Mouse (Mus musculus): ENCODE data around the gene Syna. TPM values are rescaled to one million over a fixed set of nuclear protein-coding genes. Genes with fewer than 3 reads are reported as not detected.

Gene Syna
- polyA plus RNA-seq, 1 experiment: 0.69 TPM

DNA sequence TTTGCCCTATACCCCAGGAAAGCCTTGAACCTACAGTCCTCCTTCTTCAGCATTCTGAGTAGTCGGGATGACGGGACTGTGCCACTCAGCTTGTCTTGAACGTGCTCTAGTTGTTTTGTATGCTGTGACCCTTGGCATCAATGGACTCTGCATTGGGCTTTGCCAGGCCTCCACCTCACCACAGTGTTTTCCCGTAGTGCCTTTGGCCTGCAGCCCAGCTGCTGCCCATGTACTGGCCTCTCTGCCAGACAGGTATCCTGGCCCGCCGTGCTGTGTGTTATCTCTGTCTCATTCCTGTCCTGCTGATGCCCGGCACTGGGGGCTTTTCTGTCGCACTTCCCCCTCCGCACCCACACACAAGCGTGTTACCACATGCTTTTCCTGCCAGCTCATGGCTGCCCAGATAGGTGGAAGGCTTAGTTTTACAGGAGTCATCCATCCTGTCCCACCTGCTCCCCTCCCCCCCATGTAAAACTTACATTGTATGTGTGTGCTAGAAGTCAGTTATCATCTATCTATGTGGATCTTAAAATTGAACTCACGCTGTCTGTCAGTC lies 32.1 kb upstream of the Syna start:
- H3K27ac ChIP-seq (ENCODE audit: insufficient read depth, low read length): no peak overlapping the region
- H3K36me3 ChIP-seq (ENCODE audit: control insufficient read depth, insufficient read depth, low read length, poor library complexity, severe bottlenecking): peaks cover 26% of the 10 kb centered on the region
- no peaks in the 10 kb centered on the region for H3K27me3 ChIP-seq (ENCODE audit: control insufficient read depth, insufficient read depth, low read length, poor library complexity, severe bottlenecking)
- H3K4me1 ChIP-seq (ENCODE audit: control insufficient read depth, insufficient read depth, low read length): no peaks in the 10 kb centered on the region
- H3K9me3 ChIP-seq (replicated peaks; ENCODE audit: control insufficient read depth, insufficient read depth, low read length, poor library complexity, severe bottlenecking): no peaks in the 10 kb centered on the region
- no peak overlapping the region for H3K4me3 ChIP-seq (ENCODE audit: low read depth, low read length)
- TF ChIP-seq EP300 (IDR thresholded peaks at IDR 0.05; ENCODE audit: insufficient read depth, low read depth, low read length): no peak
- no peak for TF ChIP-seq CTCF (IDR thresholded peaks at IDR 0.05; ENCODE audit: low read depth, low read length)
- TF ChIP-seq POLR2A (IDR thresholded peaks at IDR 0.05; ENCODE audit: insufficient read depth, low read length): no peak
- H3K9ac ChIP-seq (ENCODE audit: low read depth, poor library complexity, severe bottlenecking): no peak overlapping the region

DNA sequence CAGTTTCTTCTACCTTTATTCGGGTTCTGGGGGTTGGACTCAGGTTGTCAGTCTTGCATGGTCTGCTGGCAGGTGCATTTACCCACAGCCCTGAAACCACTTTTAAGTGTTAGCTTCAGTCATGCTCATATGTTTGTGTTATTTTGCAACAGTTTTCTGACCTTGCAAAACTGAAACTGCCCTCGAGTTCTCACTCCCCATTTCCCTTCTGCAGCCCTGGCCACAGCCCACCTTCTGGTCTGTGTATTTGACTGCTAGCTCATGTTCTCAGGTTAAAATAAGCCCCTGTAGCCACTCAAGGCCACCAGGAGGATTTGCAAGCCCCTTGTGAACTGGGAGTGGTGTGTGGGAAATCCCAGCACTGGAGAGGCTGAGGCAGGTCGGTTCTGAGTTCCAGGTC lies 29.9 kb upstream of the Syna start:
- no peak for TF ChIP-seq CTCF (IDR thresholded peaks at IDR 0.05; ENCODE audit: low read depth, low read length)
- Histone ChIP-seq H3K27ac (ENCODE audit: insufficient read depth, low read length) (no peak overlapping the region), H3K27me3 (ENCODE audit: control insufficient read depth, insufficient read depth, low read length, poor library complexity, severe bottlenecking) (no peaks in the 10 kb centered on the region), H3K9ac (ENCODE audit: low read depth, poor library complexity, severe bottlenecking) (no peak overlapping the region), H3K9me3 (replicated peaks; ENCODE audit: control insufficient read depth, insufficient read depth, low read length, poor library complexity, severe bottlenecking) (no peaks in the 10 kb centered on the region), H3K4me1 (ENCODE audit: control insufficient read depth, insufficient read depth, low read length) (no peaks in the 10 kb centered on the region), H3K36me3 (ENCODE audit: control insufficient read depth, insufficient read depth, low read length, poor library complexity, severe bottlenecking) (peaks cover 18% of the 10 kb centered on the region), H3K4me3 (ENCODE audit: low read depth, low read length) (no peak overlapping the region)

DNA sequence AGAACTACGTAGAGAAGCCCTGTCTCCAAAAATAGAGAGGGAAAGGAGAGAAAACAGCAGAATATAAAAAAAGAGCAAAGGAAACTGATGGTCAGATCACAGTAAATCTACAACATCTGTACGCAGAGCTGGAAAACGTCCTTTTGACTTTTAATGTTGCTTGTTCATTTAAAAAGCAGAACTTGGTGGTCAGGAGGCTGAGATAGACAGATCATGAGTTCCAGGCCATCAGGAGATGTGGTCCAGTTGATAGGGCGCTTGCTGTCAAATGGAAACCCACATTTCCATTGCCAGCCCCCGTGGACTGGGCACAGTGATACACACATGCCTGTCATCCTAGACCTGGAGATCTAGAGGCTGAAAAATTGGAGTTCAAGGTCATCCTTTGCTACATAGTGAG lies 24.8 kb upstream of the Syna start:
- no peak overlapping the region for H3K9ac ChIP-seq (ENCODE audit: low read depth, poor library complexity, severe bottlenecking)
- H3K36me3 ChIP-seq (ENCODE audit: control insufficient read depth, insufficient read depth, low read length, poor library complexity, severe bottlenecking): peaks cover 2% of the 10 kb centered on the region; the same call in 1 of the 2 replicates
- no peaks in the 10 kb centered on the region for H3K4me1 ChIP-seq (ENCODE audit: control insufficient read depth, insufficient read depth, low read length)
- H3K27me3 ChIP-seq (ENCODE audit: control insufficient read depth, insufficient read depth, low read length, poor library complexity, severe bottlenecking): no peaks in the 10 kb centered on the region
- no peak overlapping the region for H3K4me3 ChIP-seq (ENCODE audit: low read depth, low read length)
- TF ChIP-seq POLR2A (IDR thresholded peaks at IDR 0.05; ENCODE audit: insufficient read depth, low read length) (no peak), EP300 (IDR thresholded peaks at IDR 0.05; ENCODE audit: insufficient read depth, low read depth, low read length) (no peak), CTCF (IDR thresholded peaks at IDR 0.05; ENCODE audit: low read depth, low read length) (no peak)
- no peak overlapping the region for H3K27ac ChIP-seq (ENCODE audit: insufficient read depth, low read length)
- H3K9me3 ChIP-seq (replicated peaks; ENCODE audit: control insufficient read depth, insufficient read depth, low read length, poor library complexity, severe bottlenecking): no peaks in the 10 kb centered on the region

DNA sequence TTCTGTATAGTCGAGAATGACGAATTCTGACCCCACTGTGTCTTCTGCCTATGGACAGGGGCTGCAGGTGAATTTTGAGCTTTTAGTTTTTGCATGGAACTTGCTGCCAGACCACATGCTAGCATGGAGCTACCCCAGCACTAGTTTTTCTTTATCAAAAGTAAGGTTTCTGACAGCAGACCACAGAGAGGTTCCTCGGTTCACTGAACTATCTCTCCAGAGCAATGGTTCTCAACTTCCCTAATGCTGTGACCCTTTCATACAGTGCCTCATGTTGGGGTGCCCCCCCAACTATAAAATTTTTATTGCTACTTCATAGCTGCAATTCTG lies 23.9 kb upstream of the Syna start:
- Histone ChIP-seq H3K4me3 (ENCODE audit: low read depth, low read length) (no peak overlapping the region), H3K9ac (ENCODE audit: low read depth, poor library complexity, severe bottlenecking) (peak overlapping the region; percentile 59), H3K9me3 (replicated peaks; ENCODE audit: control insufficient read depth, insufficient read depth, low read length, poor library complexity, severe bottlenecking) (no peaks in the 10 kb centered on the region), H3K27ac (ENCODE audit: insufficient read depth, low read length) (no peak overlapping the region), H3K36me3 (ENCODE audit: control insufficient read depth, insufficient read depth, low read length, poor library complexity, severe bottlenecking) (peaks cover 2% of the 10 kb centered on the region; the same call in 1 of the 2 replicates), H3K27me3 (ENCODE audit: control insufficient read depth, insufficient read depth, low read length, poor library complexity, severe bottlenecking) (no peaks in the 10 kb centered on the region), H3K4me1 (ENCODE audit: control insufficient read depth, insufficient read depth, low read length) (no peaks in the 10 kb centered on the region)
- TF ChIP-seq EP300 (IDR thresholded peaks at IDR 0.05; ENCODE audit: insufficient read depth, low read depth, low read length) (no peak), POLR2A (IDR thresholded peaks at IDR 0.05; ENCODE audit: insufficient read depth, low read length) (no peak), CTCF (IDR thresholded peaks at IDR 0.05; ENCODE audit: low read depth, low read length) (no peak)

DNA sequence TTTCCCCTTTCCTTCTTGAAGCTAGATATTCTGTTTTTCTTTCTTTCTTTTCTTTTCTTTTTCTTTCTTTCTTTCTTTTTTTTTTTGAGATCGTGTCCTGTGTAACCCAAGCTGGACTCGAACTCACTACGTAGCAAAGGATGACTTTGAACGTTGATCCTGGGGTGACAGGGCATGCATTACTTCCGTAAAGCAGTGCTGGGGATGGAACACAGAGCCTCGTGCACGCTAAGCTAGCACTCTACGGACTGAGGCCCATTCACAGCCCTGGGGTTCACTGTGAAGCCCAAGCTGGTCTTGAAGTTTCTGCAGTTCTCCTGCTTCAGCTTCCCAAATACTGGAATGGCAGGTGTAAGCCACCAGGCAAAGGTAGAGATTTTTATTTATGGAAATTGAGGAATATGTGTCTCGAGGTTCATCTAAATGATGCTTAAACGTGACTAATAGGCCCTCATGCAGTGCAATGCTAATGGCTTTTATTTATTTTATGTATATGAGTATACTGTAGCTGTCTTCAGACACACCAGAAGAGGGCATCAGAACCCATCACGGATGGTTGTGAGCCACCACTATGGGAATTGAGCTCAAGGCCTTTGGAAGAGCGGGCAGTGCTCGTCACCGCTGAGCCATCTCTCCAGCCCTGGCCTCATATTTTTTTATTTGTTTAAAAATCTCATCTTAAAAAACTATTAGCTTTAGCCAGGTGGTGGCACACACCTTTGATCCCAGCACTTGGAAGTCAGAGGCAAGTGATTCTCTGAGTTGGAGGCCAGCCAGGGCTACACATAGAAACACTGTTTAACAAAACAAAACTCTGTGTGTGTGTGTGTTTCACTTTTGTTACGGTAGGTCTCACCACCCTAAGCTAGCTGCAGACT lies 23.3 kb upstream of the Syna start:
- no peaks in the 10 kb centered on the region for H3K9me3 ChIP-seq (replicated peaks; ENCODE audit: control insufficient read depth, insufficient read depth, low read length, poor library complexity, severe bottlenecking)

DNA sequence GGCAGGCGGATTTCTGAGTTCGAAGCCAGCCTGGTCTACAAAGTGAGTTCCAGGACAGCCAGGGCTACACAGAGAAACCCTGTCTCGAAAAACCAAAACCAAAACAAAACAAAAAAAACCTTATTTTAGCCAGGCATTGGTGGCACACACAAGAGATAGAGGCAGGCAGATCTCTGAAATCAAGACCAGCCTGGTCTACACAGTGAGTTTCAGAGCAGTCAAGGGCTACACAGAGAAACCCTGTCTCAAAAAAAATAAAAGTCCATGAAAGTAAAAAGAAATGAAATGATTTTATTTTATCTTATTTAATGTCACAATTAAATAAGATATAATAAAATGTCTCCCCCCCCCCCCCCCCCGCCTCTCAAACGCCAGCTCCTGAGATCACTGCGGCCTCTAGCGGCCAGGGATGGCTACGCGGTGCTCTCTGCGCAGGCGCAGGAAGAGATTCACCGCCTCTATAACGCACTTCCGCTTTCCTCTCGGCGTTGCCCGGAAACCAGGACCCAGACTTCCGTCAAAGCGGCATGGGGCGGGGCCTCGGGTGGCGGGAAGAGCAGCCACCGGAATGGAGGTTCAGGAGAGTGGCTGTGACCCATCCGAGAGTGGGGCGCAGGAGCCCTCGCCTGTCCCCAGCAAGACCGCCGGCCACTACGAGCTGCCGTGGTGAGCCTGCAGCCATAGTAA lies 22.4 kb upstream of the Syna start:
- Histone ChIP-seq H3K27ac (ENCODE audit: insufficient read depth, low read length) (no peak overlapping the region), H3K27me3 (ENCODE audit: control insufficient read depth, insufficient read depth, low read length, poor library complexity, severe bottlenecking) (no peaks in the 10 kb centered on the region), H3K9ac (ENCODE audit: low read depth, poor library complexity, severe bottlenecking) (peak overlapping the region; percentile 59), H3K4me1 (ENCODE audit: control insufficient read depth, insufficient read depth, low read length) (no peaks in the 10 kb centered on the region), H3K36me3 (ENCODE audit: control insufficient read depth, insufficient read depth, low read length, poor library complexity, severe bottlenecking) (no peaks in the 10 kb centered on the region; the same call in 1 of the 2 replicates), H3K4me3 (ENCODE audit: low read depth, low read length) (peak overlapping the region; percentile 86), H3K9me3 (replicated peaks; ENCODE audit: control insufficient read depth, insufficient read depth, low read length, poor library complexity, severe bottlenecking) (no peaks in the 10 kb centered on the region)
- TF ChIP-seq CTCF (IDR thresholded peaks at IDR 0.05; ENCODE audit: low read depth, low read length) (peak; percentile 57), POLR2A (IDR thresholded peaks at IDR 0.05; ENCODE audit: insufficient read depth, low read length) (peak; percentile 58), EP300 (IDR thresholded peaks at IDR 0.05; ENCODE audit: insufficient read depth, low read depth, low read length) (no peak)

More for the DNA sequence above, 23.3 kb upstream of the Syna start:
- H3K4me1 ChIP-seq (ENCODE audit: control insufficient read depth, insufficient read depth, low read length): no peaks in the 10 kb centered on the region
- peak overlapping the region; percentile 59 for H3K9ac ChIP-seq (ENCODE audit: low read depth, poor library complexity, severe bottlenecking)
- TF ChIP-seq POLR2A (IDR thresholded peaks at IDR 0.05; ENCODE audit: insufficient read depth, low read length): no peak
- TF ChIP-seq CTCF (IDR thresholded peaks at IDR 0.05; ENCODE audit: low read depth, low read length): no peak
- no peak for TF ChIP-seq EP300 (IDR thresholded peaks at IDR 0.05; ENCODE audit: insufficient read depth, low read depth, low read length)
- no peaks in the 10 kb centered on the region for H3K27me3 ChIP-seq (ENCODE audit: control insufficient read depth, insufficient read depth, low read length, poor library complexity, severe bottlenecking)
- no peak overlapping the region for H3K27ac ChIP-seq (ENCODE audit: insufficient read depth, low read length)
- no peaks in the 10 kb centered on the region; the same call in 1 of the 2 replicates for H3K36me3 ChIP-seq (ENCODE audit: control insufficient read depth, insufficient read depth, low read length, poor library complexity, severe bottlenecking)
- peak overlapping the region; percentile 86 for H3K4me3 ChIP-seq (ENCODE audit: low read depth, low read length)

All from ES-Bruce4 (cell line).